ENCODE assay signal across 8 mouse cellular contexts in genomic region chr9:77544354-77545067, GRCm38 (mm10). TPM values are rescaled to one million over a fixed set of nuclear protein-coding genes. Genes with fewer than 3 reads are reported as not detected.
DNase-seq lines count a peak whose midpoint lies in the region; ATAC-seq and TF ChIP-seq lines count a peak whose summit lies in the region.

Gene Lrrc1 (minus strand): TSS chr9:77544870.

- H3K4me2 ChIP-seq in forebrain, postnatal 0 days (ENCODE audit: low read depth), result peak within 1 kb of the TSS; percentile 97
- H3K4me2 ChIP-seq in lung, embryonic 15.5 days, result peak within 1 kb of the TSS; percentile 85

- H3K27me3 ChIP-seq in G1E (ENCODE audit: insufficient read depth, low read length), result no peaks in the 10 kb centered on the region
- no peaks in the 10 kb centered on the region for H3K27me3 ChIP-seq in forebrain, postnatal 0 days (ENCODE audit: insufficient read depth, low read length)
- H3K27me3 ChIP-seq in lung, embryonic 15.5 days, result peaks cover 4% of the 10 kb centered on the region; the same call in 1 of the 2 replicates

- 1% methylated on average over 80 of the region's 88 CpGs for WGBS in forebrain, postnatal 0 days
- WGBS in lung, embryonic 15.5 days, result under 1% methylated on average over 82 of the region's 88 CpGs

- peaks cover 42% of the 10 kb centered on the region for H3K9me3 ChIP-seq in G1E (replicated peaks)
- H3K9me3 ChIP-seq in forebrain, postnatal 0 days (ENCODE audit: low read length), result no peaks in the 10 kb centered on the region
- H3K9me3 ChIP-seq in lung, embryonic 15.5 days, result no peaks in the 10 kb centered on the region

- DNase-seq in G1E (ENCODE audit: low spot score), result no peak
- peak; percentile 79 to 91 for DNase-seq in cerebellum, adult 18-20 months
- DNase-seq in forebrain, postnatal 0 days, result peak; percentile 95
- peak; percentile 92 for DNase-seq in heart, postnatal 4 days
- DNase-seq in layer of hippocampus, adult 8-10 months (ENCODE audit: low spot score in 2 of 2), result peak; percentile 51 to 77
- DNase-seq in ovary, postnatal 14 days (ENCODE audit: low spot score), result peak; percentile 86
- DNase-seq in thymus, postnatal 14 days, result peak; percentile 93

- peak within 1 kb of the TSS; percentile 70 for H3K9ac ChIP-seq in forebrain, postnatal 0 days
- H3K9ac ChIP-seq in lung, embryonic 15.5 days, result peak within 1 kb of the TSS; percentile 54

- no peaks in the 10 kb centered on the region for H3K4me1 ChIP-seq in G1E (ENCODE audit: insufficient read depth, low read depth, low read length)
- peaks cover 8% of the 10 kb centered on the region; the same call in 1 of the 2 replicates for H3K4me1 ChIP-seq in forebrain, postnatal 0 days (ENCODE audit: insufficient read depth)
- peaks cover 17% of the 10 kb centered on the region for H3K4me1 ChIP-seq in lung, embryonic 15.5 days

- no peak for TF ChIP-seq CTCF in G1E (IDR thresholded peaks at IDR 0.05; ENCODE audit: low read depth, low read length)
- no peak for TF ChIP-seq CTCF in forebrain, postnatal 0 days (IDR thresholded peaks at IDR 0.05; ENCODE audit: low read depth)

- peak within 1 kb of the TSS; percentile 73 for H3K27ac ChIP-seq in forebrain, postnatal 0 days (ENCODE audit: low read depth, low read length)
- H3K27ac ChIP-seq in lung, embryonic 15.5 days, result peak within 1 kb of the TSS; percentile 54

- no peak for ATAC-seq in G1E (ENCODE audit: extremely low read depth, insufficient number of reproducible peaks, low FRiP score, poor library complexity, severe bottlenecking)
- ATAC-seq in forebrain, postnatal 0 days, result peak; percentile 95
- peak; percentile 92 for ATAC-seq in lung, embryonic 15.5 days (ENCODE audit: borderline replicate concordance, extremely low read depth, low FRiP score, low TSS enrichment)

- H3K36me3 ChIP-seq in G1E (replicated peaks), result no peaks in the 10 kb centered on the region
- H3K36me3 ChIP-seq in forebrain, postnatal 0 days (ENCODE audit: insufficient read depth), result no peaks in the 10 kb centered on the region
- H3K36me3 ChIP-seq in lung, embryonic 15.5 days, result no peaks in the 10 kb centered on the region

- peak within 1 kb of the TSS; percentile 20; the same call in 1 of the 2 replicates for H3K4me3 ChIP-seq in G1E (ENCODE audit: low read depth, low read length)
- H3K4me3 ChIP-seq in forebrain, postnatal 0 days (ENCODE audit: low read depth, low read length), result peak within 1 kb of the TSS; percentile 82
- H3K4me3 ChIP-seq in lung, embryonic 15.5 days, result peak within 1 kb of the TSS; percentile 64

RNA-seq across cellular contexts. Expression of gene Lrrc1, which starts in this region (rescaled TPM):
- not detected in 2 replicates for total RNA-seq in G1E (2014; fragmentation: Nextera tagmentation)
- 0.06 and 0.16 TPM in 2 replicates for total RNA-seq in G1E (2017)
- polyA plus RNA-seq in G1E (2012), result not detected in 2 replicates
- 11.9 and 14.8 TPM in 2 replicates for total RNA-seq in forebrain, postnatal 0 days (2014; rRNA removed)
- 3.8 and 5.4 TPM in 2 replicates for polyA plus RNA-seq in forebrain, postnatal 0 days (2015; fragmentation: Nextera tagmentation; extraction: Ambion mirVana)
- total RNA-seq in heart, postnatal 4 days (2021), result 10 to 100 TPM; 42.3 to 45.2 TPM
- 1 to 10 TPM; 5.7 to 9.2 (median 7.9) TPM for total RNA-seq in layer of hippocampus, adult 8-10 months (2022)
- polyA plus RNA-seq in lung, embryonic 15.5 days (2015; fragmentation: Nextera tagmentation; extraction: Ambion mirVana), result 9.3 and 11.4 TPM in 2 replicates

Comparison
In these comparisons a context has a peak if more than half of its experiments do, and no peak if none do; other contexts are left out.
1. RNA of gene Lrrc1 (total RNA-seq): 42.3 to 45.2 TPM in heart, postnatal 4 days, 11.9 to 14.8 TPM in forebrain, postnatal 0 days and 5.7 to 9.2 TPM in layer of hippocampus, adult 8-10 months; 0.06 to 0.16 TPM in G1E; every median in the first group is over 4 times any median in the second.
2. H3K4me3 ChIP-seq: peak in every context shown above with its lines; median percentile 82 in forebrain, postnatal 0 days; 64 in lung, embryonic 15.5 days; 20 in G1E.